8 mouse cellular contexts compared by ENCODE assay signal in the genomic region with DNA sequence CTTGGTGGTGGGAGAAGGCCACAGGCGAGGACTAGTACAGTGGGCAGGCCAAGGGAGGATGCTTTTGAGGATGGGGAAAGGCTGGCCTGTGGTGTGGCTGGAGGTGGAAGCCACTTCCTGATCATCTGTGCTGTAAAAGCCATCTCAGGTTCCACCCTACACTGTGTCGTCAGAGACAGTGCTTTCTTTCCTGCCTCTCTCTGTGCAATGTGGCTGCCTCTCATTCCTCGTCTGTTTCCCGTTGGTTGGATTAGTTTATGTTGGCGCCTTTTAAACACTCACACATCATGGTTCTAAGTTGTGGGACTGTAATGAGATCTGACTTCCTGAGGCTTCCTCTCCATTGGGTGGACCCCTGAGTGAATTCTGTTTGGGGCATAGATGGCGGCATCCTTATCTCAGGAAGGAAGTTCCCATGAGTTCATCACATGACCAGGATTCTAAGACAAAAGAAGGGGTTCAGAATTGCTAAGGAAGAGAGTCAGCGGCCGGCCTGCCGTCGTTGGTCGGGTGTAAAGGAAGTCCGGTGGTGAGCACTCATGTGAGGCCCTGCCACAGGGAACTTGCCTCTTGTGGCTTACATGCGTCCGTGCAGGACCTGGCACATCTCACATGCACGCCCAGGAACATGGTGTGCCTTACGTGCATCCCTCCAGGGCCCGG.
DNase-seq lines count a peak whose midpoint lies in the region; ATAC-seq lines count a peak whose summit lies in the region.

No protein-coding gene starts in this region.

- DNase-seq in kidney, adult 11 months: no peak
- no peak for DNase-seq in layer of hippocampus, postnatal 10 days (ENCODE audit: low spot score in 2 of 2)
- no peak for DNase-seq in left cerebral cortex, postnatal 25 days (ENCODE audit: low spot score in 2 of 2)
- DNase-seq in adrenal gland, postnatal 14 days: no peak

- H3K4me2 ChIP-seq in kidney, embryonic 14.5 days (replicated peaks; ENCODE audit: low read depth, low read length): no peak overlapping the region
- no peak overlapping the region for H3K4me2 ChIP-seq in heart, embryonic 11.5 days
- H3K4me2 ChIP-seq in limb, embryonic 12.5 days: no peak overlapping the region

- H3K9me3 ChIP-seq in kidney, embryonic 14.5 days (ENCODE audit: control insufficient read depth, low read length): no peaks in the 10 kb centered on the region
- no peaks in the 10 kb centered on the region for H3K9me3 ChIP-seq in heart, embryonic 11.5 days (replicated peaks; ENCODE audit: control insufficient read depth, low read length)
- H3K9me3 ChIP-seq in limb, embryonic 12.5 days: no peaks in the 10 kb centered on the region

- 63% methylated on average over 17 of the region's 17 CpGs for WGBS in kidney, embryonic 14.5 days
- 54% methylated on average over 17 of the region's 17 CpGs for WGBS in heart, embryonic 11.5 days (ENCODE audit: insufficient replicate concordance)
- WGBS in limb, embryonic 12.5 days: 76% methylated on average over 17 of the region's 17 CpGs

- no peak overlapping the region for H3K9ac ChIP-seq in kidney, embryonic 14.5 days (ENCODE audit: low read depth, low read length)
- no peak overlapping the region for H3K9ac ChIP-seq in heart, embryonic 11.5 days (ENCODE audit: low read depth, low read length)
- H3K9ac ChIP-seq in limb, embryonic 12.5 days (replicated peaks): no peak overlapping the region

- intact Hi-C loops in left cerebral cortex, postnatal 25 days (cut with DNase I): no loop called here

- no peak for ATAC-seq in kidney, embryonic 14.5 days (ENCODE audit: low FRiP score, low TSS enrichment)
- ATAC-seq in heart, embryonic 11.5 days (replicated peaks; ENCODE audit: insufficient number of reproducible peaks, low FRiP score, low TSS enrichment): peak; percentile 42; the same call in 1 of the 2 replicates
- no peak for ATAC-seq in limb, embryonic 12.5 days (ENCODE audit: insufficient number of reproducible peaks, insufficient read depth, low FRiP score, low TSS enrichment, low read depth)
- peak; percentile 33; the same call in 1 of the 2 replicates for ATAC-seq in megakaryocyte-erythroid progenitor cell, adult 5-6 weeks (replicated peaks; ENCODE audit: low FRiP score, low TSS enrichment, poor library complexity, severe bottlenecking)

- peak overlapping the region; percentile 80 for H3K27ac ChIP-seq in kidney, embryonic 14.5 days (ENCODE audit: low read depth, low read length)
- peak overlapping the region; percentile 65 for H3K27ac ChIP-seq in heart, embryonic 11.5 days (ENCODE audit: low read depth, low read length)
- peak overlapping the region; percentile 64 for H3K27ac ChIP-seq in limb, embryonic 12.5 days

- peaks cover 41% of the 10 kb centered on the region for H3K4me1 ChIP-seq in kidney, embryonic 14.5 days (ENCODE audit: control insufficient read depth, insufficient read depth, low read length)
- peaks cover 54% of the 10 kb centered on the region for H3K4me1 ChIP-seq in heart, embryonic 11.5 days (ENCODE audit: control insufficient read depth, insufficient read depth, low read length)
- H3K4me1 ChIP-seq in limb, embryonic 12.5 days (replicated peaks): peaks cover 56% of the 10 kb centered on the region

- H3K36me3 ChIP-seq in kidney, embryonic 14.5 days (ENCODE audit: control insufficient read depth, insufficient read depth, low read length): no peaks in the 10 kb centered on the region; the same call in 1 of the 2 replicates
- H3K36me3 ChIP-seq in heart, embryonic 11.5 days (ENCODE audit: control insufficient read depth, insufficient read depth, low read length): no peaks in the 10 kb centered on the region
- H3K36me3 ChIP-seq in limb, embryonic 12.5 days: peaks cover 15% of the 10 kb centered on the region; the same call in 1 of the 2 replicates

- H3K4me3 ChIP-seq in kidney, embryonic 14.5 days (ENCODE audit: low read length): no peak overlapping the region
- no peak overlapping the region for H3K4me3 ChIP-seq in heart, embryonic 11.5 days (ENCODE audit: low read depth, low read length)
- no peak overlapping the region for H3K4me3 ChIP-seq in limb, embryonic 12.5 days (replicated peaks)

- H3K27me3 ChIP-seq in kidney, embryonic 14.5 days (ENCODE audit: control insufficient read depth, insufficient read depth, low read length): no peaks in the 10 kb centered on the region
- H3K27me3 ChIP-seq in heart, embryonic 11.5 days (ENCODE audit: control insufficient read depth, insufficient read depth, low read length): no peaks in the 10 kb centered on the region
- H3K27me3 ChIP-seq in limb, embryonic 12.5 days: no peaks in the 10 kb centered on the region

Comparison
In these comparisons a context has a peak if more than half of its experiments do, and no peak if none do; other contexts are left out.
1. ATAC-seq: peak in heart, embryonic 11.5 days (single experiment) and megakaryocyte-erythroid progenitor cell, adult 5-6 weeks (single experiment); none in kidney, embryonic 14.5 days (single experiment) and limb, embryonic 12.5 days (single experiment).
2. Peak in every context shown above with its lines, with median percentiles within 50 percentile points of each other: H3K27ac ChIP-seq.